Mouse (Mus musculus) lung, adult 18-20 months (tissue): Measurements from ENCODE around the gene Zfp113.
"Not testable (repeated sequence)": the region's sequence is repeated elsewhere in the genome, so short reads cannot be mapped to it uniquely, and the experiment has no call there.

Experiments used
- DNase-seq, 2 experiments: peaks; one replicate each; pipeline ENCODE4 v3.0.0; 2022; ENCODE audit warnings: mixed read lengths in 2 of 2

Zfp113 gene

GRCm38 (mm10) chr5:138137257-138137656 lies 18.3 kb downstream of the Zfp113 start:
- no peak for DNase-seq

DNA sequence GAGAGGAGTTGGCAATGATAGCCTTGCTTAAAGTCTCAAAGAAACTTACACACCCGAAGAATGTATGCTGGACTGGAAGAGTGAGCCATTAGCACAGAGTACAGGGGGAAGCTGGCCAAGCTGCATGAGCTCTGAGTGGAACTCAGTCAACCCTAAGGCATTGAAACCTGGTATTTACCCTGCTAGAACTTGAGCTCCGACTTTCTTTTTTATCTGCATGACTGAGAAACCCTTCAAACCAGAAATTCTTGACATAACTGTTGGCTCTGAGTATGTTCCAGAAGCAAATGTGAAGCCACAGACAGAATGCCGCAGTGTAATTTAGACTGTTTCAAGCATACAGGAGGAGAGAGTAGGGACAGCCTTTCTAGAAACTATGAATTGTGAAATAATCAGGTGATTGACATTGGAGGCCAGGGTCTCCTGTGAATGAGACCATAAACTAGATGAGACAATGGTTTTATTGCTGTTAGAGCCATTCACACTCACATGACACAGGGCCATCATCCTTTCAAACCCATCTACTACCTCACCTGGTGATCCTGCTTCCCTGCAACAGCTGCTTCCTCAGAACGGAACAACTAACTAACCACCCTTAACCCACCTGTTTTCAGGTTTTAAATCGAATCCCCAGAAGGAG lies 23.0 kb downstream of the Zfp113 start:
- peak in 1 of 2 experiments; percentile 5 for DNase-seq

GRCm38 (mm10) chr5:138118041-138118440 lies 37.5 kb downstream of the Zfp113 start:
- DNase-seq = no peak

- no peak for DNase-seq
Observed at GRCm38 (mm10) chr5:138117199-138118015, 38.1 kb downstream of the Zfp113 start.

GRCm38 (mm10) chr5:138116255-138117198 lies 39.0 kb downstream of the Zfp113 start, which contains the start of gene Zscan21:
Zscan21 (plus strand) TSS chr5:138116903.
- DNase-seq = peak; percentile 91 to 94

- DNase-seq = not testable (repeated sequence)
Observed at GRCm38 (mm10) chr5:138109847-138110396, 45.6 kb downstream of the Zfp113 start.

DNA sequence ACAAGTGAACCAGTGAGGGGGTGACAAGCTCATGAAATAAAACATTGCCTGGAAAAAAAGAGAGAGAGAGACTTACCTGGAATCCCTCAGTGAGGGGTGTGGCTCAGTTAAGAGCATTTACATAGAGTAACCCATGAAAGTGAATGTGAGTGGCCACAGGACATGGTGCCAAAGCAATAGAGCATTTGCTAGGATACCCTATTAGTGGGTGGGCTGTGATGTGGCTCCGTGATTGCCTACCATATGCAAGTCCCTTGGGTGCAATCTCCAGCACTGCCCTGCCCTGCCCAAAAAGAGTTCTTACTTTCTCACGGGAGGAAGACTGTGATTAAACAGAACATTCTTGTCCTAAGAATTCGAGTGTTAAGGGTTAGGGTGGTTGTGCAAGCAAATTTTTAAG lies 48.4 kb downstream of the Zfp113 start:
- DNase-seq = no peak

DNA sequence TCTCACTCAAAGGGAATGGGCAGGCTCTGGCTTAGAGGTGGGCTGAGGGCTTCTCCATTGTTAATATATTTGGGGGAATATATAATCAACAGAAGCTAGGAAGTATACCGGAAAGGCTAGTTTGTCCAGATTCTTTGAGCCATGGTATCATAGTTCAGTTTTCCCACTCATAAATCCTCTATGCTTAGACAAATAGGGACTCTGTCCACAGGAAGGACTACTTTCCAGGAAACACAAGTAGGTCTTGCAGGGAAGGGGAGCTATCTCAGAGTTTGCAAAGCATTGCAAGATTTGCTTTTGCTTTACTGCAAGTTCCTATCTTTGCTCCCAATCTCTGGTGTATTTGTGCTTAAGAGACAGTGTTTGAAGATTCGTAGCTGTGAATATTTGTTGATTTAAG lies 50.6 kb downstream of the Zfp113 start:
- DNase-seq = no peak

DNA sequence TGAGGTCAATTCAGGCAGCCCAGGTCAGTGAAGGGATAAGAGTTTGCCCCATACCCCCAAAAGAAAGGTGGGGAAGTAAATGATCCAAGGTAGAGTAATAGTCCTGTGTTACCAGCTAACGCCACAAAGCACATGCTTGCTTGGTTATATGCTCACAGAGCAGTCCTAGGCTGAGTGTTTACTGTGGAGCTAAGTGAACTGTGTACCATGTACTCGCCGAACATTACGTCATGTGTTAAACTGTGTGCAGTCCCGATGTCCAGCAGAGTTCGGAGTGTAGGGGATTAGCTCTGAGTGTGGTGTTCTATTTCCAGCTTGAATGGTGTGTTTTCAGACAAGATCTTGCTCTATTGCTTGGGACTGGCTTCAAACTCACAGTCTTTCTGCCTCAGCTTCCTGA lies 61.1 kb downstream of the Zfp113 start:
- DNase-seq = no peak

GRCm38 (mm10) chr5:138092771-138093170 lies 62.8 kb downstream of the Zfp113 start:
- DNase-seq = no peak

DNA sequence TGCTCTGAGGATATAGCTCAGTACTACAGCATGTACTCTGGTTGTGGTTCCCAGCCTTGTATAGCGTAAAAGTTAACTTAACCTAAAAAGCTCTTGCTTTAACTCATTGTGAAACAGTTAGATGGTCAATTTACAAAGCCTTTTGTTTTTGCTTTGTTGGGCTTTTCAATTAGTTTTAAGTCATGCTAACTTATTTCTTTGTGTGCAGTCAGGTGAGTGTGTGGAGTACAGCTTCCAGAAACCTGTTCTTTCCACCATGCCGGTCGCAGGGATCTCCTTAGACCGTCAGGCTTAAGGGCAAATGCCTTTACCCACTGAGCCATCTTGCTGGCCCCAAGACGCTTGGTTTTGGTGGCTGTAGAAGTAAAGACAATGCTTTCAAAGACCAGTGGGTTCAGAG lies 64.8 kb downstream of the Zfp113 start:
- no peak for DNase-seq

DNA sequence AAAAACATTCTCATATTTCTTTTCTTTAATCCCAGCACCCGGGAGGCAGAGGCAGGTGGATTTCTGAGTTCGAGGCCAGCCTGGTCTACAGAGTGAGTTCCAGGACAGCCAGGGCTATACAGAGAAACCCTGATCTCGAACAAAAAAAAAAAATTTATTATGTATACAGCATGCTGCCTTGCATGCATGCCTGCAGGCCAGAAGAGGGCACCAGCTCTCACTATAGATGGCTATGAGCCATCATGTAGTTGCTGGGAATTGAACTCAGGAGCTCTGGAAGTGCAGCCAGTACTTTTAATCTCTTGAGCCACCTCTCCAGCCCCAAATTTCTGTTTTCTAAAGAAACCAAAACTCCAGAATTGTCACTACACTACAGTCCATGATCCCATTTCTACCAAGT lies 65.3 kb downstream of the Zfp113 start:
- no peak for DNase-seq
